Mouse (Mus musculus) liver, embryonic 14.5 days (tissue): ENCODE results near the gene Enho.

Experiments used
- CTCF ChIP-seq: IDR thresholded peaks from 2 replicates; pipeline ENCODE4 v1.5.1; 2016; ENCODE audit warnings: antibody characterized with exemption, low read depth, control low read depth
- EP300 ChIP-seq: IDR thresholded peaks from 2 replicates; pipeline ENCODE4 v1.6.1; 2016; ENCODE audit warnings: antibody characterized with exemption, low read depth

- TF ChIP-seq CTCF (peak; percentile 84), EP300 (no peak)
Measured at GRCm38 (mm10) chr4:41653296-41653695, 13.2 kb upstream of the Enho start.
